Mouse (Mus musculus) heart, postnatal 36 days (tissue): Measurements from ENCODE around the gene Rps17. TPM values are rescaled to one million over a fixed set of nuclear protein-coding genes. Genes with fewer than 3 reads are reported as not detected.

Experiments used
- DNase-seq, 2 experiments: peaks; one replicate each; pipeline ENCODE4 v3.0.0; 2021 to 2022
- intact Hi-C: fragments of 180-260 bp; cut with DNase I; formaldehyde crosslinking; loops from one replicate; pipeline ENCODE4 v1.15.1; 2025
- total RNA-seq, 2 experiments: library from RNA; stranded (reverse); gene quantifications; 2 replicates each; pipeline ENCODE4 v1.2.3; 2021

The Rps17 gene
- 100 to 1,000 TPM; 870 to 936 TPM for total RNA-seq

- DNase-seq, result peak; percentile 100
- intact Hi-C loops, result loop anchor here (2.0 to 5.0 kb wide), 4 partner anchors 136 to 482 kb away; partner anchors contain the start of genes Whamm and Zscan2
These were observed at the start of gene Rps17 for GRCm38 (mm10) chr7:81344544-81345446. Gene Rps17 (minus strand): TSS chr7:81345254.

DNA sequence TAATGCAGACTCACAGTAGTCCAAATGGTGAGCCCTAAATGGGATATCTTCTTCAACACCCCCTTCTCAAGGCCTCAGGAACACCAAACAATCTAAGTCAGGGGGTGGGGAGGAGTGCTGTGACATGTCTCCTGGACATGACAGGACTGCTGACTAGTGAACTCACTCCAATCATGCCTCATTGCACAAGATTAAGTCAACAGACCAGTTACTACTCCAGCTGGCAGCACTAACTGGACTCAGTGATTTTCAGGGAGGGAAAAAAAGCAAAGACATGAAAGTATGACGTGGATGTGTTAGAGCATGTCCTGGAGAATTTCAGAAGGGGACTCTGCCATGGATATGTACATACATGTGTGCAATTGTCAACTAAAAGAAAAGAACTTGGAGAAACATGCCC, 34.3 kb upstream of the Rps17 start:
- no peak for DNase-seq
- intact Hi-C loops, result no loop called here

GRCm38 (mm10) chr7:81372337-81372920, 27.4 kb upstream of the Rps17 start:
- intact Hi-C loops, result no loop called here
- peak; percentile 7 for DNase-seq

DNA sequence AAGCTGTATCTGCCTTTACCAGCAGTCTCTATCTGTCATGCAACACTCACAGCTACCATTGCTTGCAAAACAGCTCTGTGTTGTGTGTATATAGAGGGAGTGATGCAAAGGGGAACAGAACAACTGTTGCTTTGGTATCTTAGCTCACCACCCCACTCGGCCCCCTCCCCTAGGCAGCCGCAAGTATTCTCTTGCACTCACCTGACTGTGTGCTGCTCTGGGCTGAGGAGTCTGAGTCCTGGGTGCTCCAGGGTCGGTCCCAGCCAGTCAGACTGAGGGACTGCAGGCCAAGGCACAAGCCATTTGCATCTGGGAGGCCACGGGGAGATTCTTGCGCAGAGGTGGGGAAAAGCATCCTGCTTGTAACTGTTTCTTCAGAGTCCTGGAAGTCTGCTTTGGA, 26.8 kb upstream of the Rps17 start:
- intact Hi-C loops, result no loop called here
- no peak for DNase-seq

GRCm38 (mm10) chr7:81369724-81370123, 24.7 kb upstream of the Rps17 start:
- intact Hi-C loops, result no loop called here

GRCm38 (mm10) chr7:81367946-81368345, 22.9 kb upstream of the Rps17 start:
- intact Hi-C loops, result no loop called here

More at GRCm38 (mm10) chr7:81369724-81370123, 24.7 kb upstream of the Rps17 start:
- no peak for DNase-seq

DNA sequence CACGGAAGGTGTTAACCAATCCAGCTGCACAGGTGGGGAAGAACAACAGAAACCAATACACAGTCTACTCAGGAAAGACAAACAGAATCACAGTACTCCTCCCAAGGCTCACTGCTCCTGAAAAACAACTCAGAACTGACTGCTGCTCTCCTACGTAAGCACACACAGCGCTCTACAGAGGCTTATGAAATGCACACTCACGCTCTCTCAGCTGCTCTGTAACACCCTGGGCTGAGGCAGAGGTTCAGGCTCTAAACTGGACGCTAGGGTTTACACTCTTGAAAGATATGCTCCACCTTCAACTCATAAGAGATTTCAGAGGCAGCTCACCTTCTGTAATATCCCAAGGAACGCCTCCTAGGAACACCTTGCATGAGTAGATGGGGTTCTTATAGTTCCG, 11.9 kb upstream of the Rps17 start:
- intact Hi-C loops, result no loop called here
- no peak for DNase-seq

More at GRCm38 (mm10) chr7:81367946-81368345, 22.9 kb upstream of the Rps17 start:
- no peak for DNase-seq

- intact Hi-C loops, result no loop called here
- DNase-seq, result no peak
These were observed 11.3 kb upstream of the Rps17 start for GRCm38 (mm10) chr7:81356360-81356759.

DNA sequence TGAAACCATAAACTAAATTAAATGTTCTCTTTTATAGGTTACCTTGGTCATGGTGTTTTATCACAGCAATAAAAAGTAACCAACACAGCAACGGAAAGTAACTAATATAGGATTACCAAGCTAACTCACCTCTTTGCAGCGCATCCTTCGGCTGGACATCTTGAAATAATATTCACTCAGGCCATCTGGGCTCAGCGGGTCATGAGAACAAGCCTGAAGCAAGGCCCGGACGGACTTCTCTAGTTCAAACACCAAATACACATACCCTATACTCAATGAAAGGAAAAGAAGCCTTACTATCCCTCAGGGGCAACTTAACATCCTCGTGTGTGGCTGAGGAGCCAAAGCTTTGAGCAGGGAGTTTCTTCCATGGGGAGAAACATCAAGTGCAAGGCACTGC, 10.7 kb upstream of the Rps17 start:
- DNase-seq, result no peak
- intact Hi-C loops, result no loop called here

- DNase-seq, result no peak
- intact Hi-C loops, result no loop called here
These were observed 6.8 kb upstream of the Rps17 start for GRCm38 (mm10) chr7:81351826-81352225.

DNA sequence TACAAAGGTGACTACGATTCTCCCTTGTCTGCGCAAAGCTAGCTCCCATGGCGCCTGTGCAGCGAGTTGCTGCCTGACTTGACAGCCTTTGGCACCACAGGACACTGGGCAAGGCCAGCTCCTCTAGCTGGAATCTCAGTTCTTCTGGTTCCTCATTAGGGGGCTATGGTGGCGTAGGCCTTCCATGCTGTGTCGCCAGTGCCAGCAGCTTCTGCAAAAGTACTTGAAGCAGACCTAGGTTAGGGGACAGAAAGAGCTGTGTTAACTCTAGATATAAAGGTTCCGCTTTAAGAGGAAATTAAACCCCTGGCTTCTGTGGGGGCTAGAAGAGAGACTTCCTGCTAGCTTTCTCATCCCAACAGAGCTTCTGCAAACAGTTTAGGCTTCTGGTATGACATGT, 3.2 kb upstream of the Rps17 start:
- intact Hi-C loops, result loop anchor here (5.0 kb wide), 1 partner anchor 174 kb away; no protein-coding TSS in a partner anchor
- no peak for DNase-seq

GRCm38 (mm10) chr7:81345447-81346170, 555 bp upstream of the Rps17 start:
- no peak for DNase-seq

DNA sequence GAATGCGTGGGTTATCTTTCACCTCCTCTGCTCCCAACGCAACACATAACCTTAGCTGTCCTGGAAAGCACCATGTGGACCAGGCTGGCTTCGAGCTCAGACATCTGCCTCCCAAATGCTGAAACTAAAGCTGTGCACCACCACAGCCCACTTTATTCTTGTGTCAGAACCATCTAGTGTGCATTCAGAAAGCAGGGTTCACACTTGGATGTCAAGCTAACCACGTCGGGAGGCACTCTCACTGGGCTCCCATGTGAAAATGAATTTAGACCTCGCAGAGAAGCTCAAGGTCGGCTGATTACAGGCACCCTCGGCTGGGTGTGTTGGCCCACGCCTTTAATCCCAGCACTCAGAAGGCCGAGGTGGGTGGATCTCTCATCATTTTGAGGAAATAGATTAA, 1.2 kb downstream of the Rps17 start:
- no peak for DNase-seq

More at GRCm38 (mm10) chr7:81345447-81346170, 555 bp upstream of the Rps17 start:
- intact Hi-C loops, result loop anchor here (2.0 to 5.0 kb wide), 2 partner anchors 137 to 177 kb away; no protein-coding TSS in a partner anchor

DNA sequence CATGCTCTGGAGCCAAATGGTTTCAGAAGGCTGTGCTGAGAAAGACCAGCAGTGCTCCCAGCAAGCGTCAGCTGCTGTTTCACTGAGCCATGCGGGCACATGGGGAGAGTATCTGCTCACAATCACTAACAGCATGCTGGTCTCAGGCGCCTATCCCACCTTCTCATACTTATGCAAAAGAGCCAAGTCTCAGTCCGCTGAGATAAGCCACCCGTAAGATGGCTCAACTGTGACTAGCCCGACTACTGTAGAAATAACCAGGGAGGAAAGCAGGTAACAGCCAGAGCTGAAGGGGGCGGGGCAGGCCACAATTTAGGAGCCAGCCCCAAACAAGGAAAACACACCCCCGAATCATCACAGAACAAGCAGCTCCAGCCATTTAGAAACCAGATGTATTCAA, 1.7 kb downstream of the Rps17 start:
- intact Hi-C loops, result loop anchor here (5.0 kb wide), 2 partner anchors 229 to 481 kb away; partner anchors contain the start of genes Whamm and Zscan2
- DNase-seq, result no peak

More for the DNA sequence above, 1.2 kb downstream of the Rps17 start:
- intact Hi-C loops, result loop anchor here (2.0 to 5.0 kb wide), 3 partner anchors 135 to 482 kb away; partner anchors contain the start of genes Whamm and Zscan2

GRCm38 (mm10) chr7:81342356-81343094, 2.5 kb downstream of the Rps17 start:
- no peak for DNase-seq
- intact Hi-C loops, result loop anchor here (5.0 kb wide), 2 partner anchors 230 to 480 kb away; partner anchors contain the start of genes Whamm and Zscan2

DNA sequence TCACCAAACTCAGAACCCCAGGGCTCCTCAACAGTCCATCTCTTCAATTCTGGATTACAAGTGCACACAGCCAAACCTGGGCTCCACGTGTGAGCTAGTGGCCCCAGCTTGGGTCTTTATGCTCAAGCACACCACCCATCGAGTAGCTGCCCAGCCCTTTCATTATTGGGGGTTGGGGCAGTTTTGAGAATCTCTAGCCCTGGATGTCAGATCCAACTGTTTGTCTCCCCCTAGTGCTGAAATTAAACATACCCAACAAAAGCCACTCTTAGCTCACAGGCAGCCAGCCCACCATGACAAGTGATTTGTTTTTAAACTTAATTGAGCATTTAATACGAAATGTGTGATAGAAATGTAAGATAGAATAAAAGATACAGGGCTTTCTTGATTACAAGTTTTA, 3.5 kb downstream of the Rps17 start:
- DNase-seq, result peak in 1 of 2 experiments; percentile 17
- intact Hi-C loops, result loop anchor here (1.0 to 5.0 kb wide), 3 partner anchors 174 to 479 kb away; partner anchors contain the start of genes Whamm and Zscan2

DNA sequence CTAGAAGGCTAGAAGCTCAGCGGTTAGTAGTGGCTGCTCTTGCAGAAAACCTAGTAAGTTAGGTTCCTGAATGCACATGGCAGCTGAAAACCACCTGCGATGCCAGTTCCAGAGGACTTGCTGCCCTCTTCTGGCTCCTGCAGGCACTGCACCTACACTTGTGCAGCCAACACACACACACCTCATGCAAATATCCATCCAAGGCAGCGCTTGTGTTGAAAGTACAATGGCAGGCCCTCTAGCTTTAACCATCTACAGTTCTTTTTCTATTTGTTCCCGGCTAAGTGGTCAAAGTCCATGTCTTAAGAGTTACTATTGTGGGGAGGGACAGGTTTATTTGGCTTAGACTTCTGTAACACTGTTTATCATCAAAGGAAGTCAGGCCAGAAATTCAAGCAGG, 5.3 kb downstream of the Rps17 start:
- intact Hi-C loops, result loop anchor here (5.0 kb wide), 2 partner anchors 233 to 477 kb away; partner anchors contain the start of genes Whamm and Zscan2
- peak; percentile 33 to 60 for DNase-seq

DNA sequence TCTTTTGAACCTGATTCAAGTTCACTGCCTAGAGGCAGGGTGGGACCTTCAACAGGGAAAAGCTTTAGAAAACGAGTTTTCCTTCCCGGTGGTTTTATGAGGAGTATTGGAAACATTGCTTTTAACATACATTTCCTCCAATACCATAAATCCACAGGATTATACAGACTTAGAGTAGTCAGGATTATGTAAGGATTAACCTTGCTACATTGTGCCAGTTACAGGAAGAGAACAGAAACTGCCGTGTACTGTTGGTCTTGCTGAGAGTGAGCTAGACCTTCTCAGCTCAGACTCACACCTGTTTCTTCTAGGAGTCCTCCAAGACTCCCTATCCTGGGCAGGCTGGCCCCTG, 6.6 kb downstream of the Rps17 start:
- DNase-seq, result no peak
- intact Hi-C loops, result no loop called here

GRCm38 (mm10) chr7:81337785-81338521, 7.1 kb downstream of the Rps17 start:
- no peak for DNase-seq
- intact Hi-C loops, result no loop called here
